Mouse (Mus musculus): ENCODE measurements around the gene AI837181.
A peak's percentile ranks its signal among the peaks of the same experiment; 100 is the strongest.

Gene AI837181

GRCm38 (mm10) chr19:5473720-5474119 lies 48.8 kb downstream of the AI837181 start, which contains the start of gene Efemp2:
Gene Efemp2 (plus strand): TSS chr19:5473954.
- DNase-seq = peak; percentile 89

GRCm38 (mm10) chr19:5474281-5475068 lies 49.5 kb downstream of the AI837181 start:
- peak; percentile 53 for DNase-seq

GRCm38 (mm10) chr19:5475069-5475714 lies 50.2 kb downstream of the AI837181 start:
- DNase-seq = no peak
